Mouse (Mus musculus) activated CD4-positive, CD25-positive, alpha-beta regulatory T cell (primary cell): ENCODE measurements around the gene Gm4302. TPM values are rescaled to one million over a fixed set of nuclear protein-coding genes. Genes with fewer than 3 reads are reported as not detected.

Experiments used
- polyA plus RNA-seq, 2 experiments: library from polyadenylated mRNA; unstranded; fragments of 100-300 nt; shearing (Covaris generic); gene quantifications; one replicate each; pipeline ENCODE4 v1.2.1; 2017

Gene Gm4302
- not detected for polyA plus RNA-seq

GRCm38 (mm10) chr10:100340536-100340935, at the start of gene Gm4302:
Gm4302 (plus strand) TSS chr10:100340836.

GRCm38 (mm10) chr10:100335376-100335775, 5.3 kb upstream of the Gm4302 start, which contains the start of gene Gm4301:
Gm4301 (plus strand) TSS chr10:100335676.

DNA sequence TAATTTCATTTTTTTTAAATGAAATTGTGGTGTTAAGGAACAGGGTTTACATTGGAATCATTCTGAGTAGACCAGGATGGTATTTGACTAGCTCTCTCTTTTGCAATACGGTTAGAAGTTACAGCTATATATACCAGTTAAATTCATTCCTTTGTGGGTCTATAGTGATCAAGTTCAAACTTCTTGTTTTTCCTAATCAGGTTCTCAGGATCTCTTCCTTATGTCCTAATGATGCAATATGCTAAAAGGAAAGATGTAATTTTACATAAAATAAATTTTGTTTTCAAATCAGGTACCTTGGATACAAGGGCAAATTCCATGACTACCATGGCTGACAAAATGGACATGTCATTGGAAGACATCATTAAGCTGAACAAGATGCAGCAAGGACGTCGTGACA, 5.0 kb downstream of the Gm4302 start, which contains the start of gene Gm4303:
TSS of gene Gm4303 (plus strand) at position 301 of the 400 bp plus-strand sequence.

GRCm38 (mm10) chr10:100350793-100351192, 10.2 kb downstream of the Gm4302 start, which contains the start of gene Gm4305:
Gm4305 (plus strand) TSS chr10:100351093.

GRCm38 (mm10) chr10:100361038-100361437, 20.4 kb downstream of the Gm4302 start, which contains the start of gene Gm4307:
Gm4307 (plus strand) TSS chr10:100361338.

GRCm38 (mm10) chr10:100382460-100382859, 41.8 kb downstream of the Gm4302 start, which contains the start of gene Gm4312:
Gm4312 (minus strand) TSS chr10:100382560.

Other genes starting within 250 kb of the Gm4302 start
- not detected for gene Gm4301, start 5.2 kb upstream of the Gm4302 start, polyA plus RNA-seq
- gene Gm4303, start 5.1 kb downstream of the Gm4302 start, polyA plus RNA-seq = not detected
- gene Gm4305, start 10.3 kb downstream of the Gm4302 start, polyA plus RNA-seq = not detected
- gene Gm4307, start 20.5 kb downstream of the Gm4302 start, polyA plus RNA-seq = not detected
- not detected for gene Gm4312, start 41.7 kb downstream of the Gm4302 start, polyA plus RNA-seq
- 1 to 10 TPM; 2.0 to 3.6 TPM for gene Tmtc3, start 146.5 kb downstream of the Gm4302 start, polyA plus RNA-seq
- gene Cep290, start 146.7 kb downstream of the Gm4302 start, polyA plus RNA-seq = 1 to 10 TPM in 1 of 2 experiments, under 1 TPM in 1; 0.74 to 1.8 TPM
- 1 to 10 TPM; 5.2 to 5.9 TPM for gene 4930430F08Rik, start 249.6 kb downstream of the Gm4302 start, polyA plus RNA-seq
- gene 1700017N19Rik, start 249.6 kb downstream of the Gm4302 start, polyA plus RNA-seq = not detected